Mouse (Mus musculus): ENCODE measurements around the gene Pcnt.

The Pcnt gene

DNA sequence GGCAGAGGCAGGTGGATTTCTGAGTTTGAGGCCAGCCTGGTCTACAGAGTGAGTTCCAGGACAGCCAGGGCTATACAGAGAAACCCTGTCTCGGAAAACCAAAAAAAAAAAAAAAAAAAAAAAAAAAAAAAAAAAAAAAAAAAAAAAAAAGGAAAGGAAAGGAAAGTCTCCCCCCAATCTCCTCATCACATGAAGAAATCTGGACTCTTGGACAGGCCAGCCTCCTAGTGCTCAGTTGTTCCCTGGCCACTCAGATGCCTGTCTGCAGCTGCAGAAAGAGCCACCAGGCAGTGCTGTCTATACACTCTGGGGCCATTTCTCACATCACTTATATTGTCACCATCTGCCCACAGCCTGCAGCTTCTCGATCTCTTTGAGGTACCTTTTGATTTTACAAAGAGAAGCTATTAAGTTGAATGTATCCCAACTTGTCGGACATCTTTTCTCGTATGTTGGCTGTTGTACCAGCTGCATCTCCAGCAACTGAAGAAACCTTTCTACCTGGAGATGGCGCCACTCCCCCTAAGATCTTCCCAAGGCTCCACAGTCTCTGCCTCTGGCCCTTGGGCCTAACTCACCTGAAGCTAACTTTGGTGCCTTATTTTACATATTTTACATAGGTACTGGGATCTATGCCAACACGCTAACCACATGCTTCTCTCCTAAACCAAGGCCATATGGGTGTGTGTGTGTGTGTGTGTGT is 116.1 kb downstream of the Pcnt start:
- DNase-seq (ENCODE audit: extremely low spot score, low read depth, low spot score) = no peak

DNA sequence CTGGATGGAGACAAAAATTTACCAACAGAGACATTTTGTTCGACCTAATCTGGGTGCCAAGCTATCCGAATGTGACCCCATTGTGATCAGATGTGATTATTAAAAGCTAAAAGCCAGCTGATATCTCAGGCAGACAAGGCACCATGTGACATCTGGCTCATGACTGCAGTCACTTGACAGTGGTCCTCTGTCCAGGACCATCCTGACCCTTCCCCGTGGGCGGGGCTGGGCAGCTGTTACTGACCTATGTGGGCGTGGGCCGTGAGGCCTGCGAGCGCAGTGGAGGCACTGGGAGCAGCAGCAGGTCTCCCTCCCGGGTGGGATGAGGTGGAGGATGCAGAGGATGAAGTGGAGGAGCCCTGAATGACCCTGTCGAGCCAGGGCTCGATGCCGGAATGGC is 125.0 kb downstream of the Pcnt start:
- no peak for DNase-seq (ENCODE audit: extremely low spot score, low read depth, low spot score)

DNA sequence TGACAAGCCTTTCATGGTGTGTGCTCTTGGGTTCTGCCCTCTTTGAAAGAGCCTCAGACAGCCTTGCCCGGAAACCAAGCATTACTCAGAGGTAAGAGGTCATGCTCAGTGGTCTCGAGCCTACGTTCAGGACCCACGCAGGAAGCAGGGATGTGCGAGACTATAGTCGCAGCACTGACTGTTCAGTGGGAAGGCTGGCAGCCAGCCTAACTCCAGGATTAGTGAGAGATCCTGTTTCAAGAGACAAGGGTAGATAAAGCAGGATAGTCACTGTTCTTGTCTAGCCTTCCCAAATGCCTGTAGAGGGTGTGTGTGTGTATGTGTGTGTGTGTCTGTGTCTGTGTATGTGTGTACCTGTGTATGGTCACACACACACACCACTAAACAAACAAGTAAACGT is 126.4 kb downstream of the Pcnt start:
- no peak for DNase-seq (ENCODE audit: extremely low spot score, low read depth, low spot score)

DNA sequence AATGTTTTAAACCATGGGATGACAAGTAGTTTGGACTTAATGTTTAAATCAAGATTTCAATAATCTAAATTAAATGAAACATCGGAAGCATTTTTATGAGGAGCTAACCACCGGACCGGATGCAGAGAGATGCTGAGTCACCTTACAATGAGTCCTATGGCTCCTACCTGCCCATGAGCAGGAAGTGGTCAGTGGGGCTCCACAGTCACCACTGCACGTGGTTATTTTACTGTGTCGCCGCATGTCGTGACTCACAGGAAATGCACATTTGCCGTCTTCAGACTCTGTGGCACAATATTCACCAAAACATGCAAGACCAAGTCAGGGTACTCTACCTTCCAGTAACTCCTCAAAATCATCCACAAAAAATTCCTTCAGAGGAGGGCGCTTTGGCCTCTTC is 135.8 kb downstream of the Pcnt start:
- no peak for DNase-seq (ENCODE audit: extremely low spot score, low read depth, low spot score)
